Mouse (Mus musculus): ENCODE measurements around the gene Pdia5. TPM values are rescaled to one million over a fixed set of nuclear protein-coding genes. Genes with fewer than 3 reads are reported as not detected.

Gene Pdia5
- total and polyA plus RNA-seq, 3 experiments = not detected

DNA sequence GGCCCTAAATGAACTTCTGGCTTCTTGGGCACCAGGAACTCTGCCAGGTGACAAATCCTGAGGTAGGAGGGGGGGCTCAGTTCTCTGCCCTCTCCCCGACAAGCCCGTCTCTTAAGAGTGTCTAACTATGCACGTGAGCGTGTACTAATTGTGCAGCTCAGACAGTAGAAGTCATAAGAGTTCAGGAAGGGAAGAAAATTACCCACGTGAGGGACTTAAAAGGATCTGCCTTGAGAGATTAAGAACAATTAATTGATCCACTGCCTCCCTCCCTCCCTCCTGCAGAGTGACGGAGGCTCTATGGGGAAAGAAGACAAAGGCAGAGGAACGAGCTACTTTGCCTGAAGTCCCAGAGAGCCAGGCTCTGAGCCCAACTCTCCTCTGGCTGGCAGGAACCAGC is 31.1 kb downstream of the Pdia5 start:
- H3K36me3 ChIP-seq (ENCODE audit: control insufficient read depth in 1 of 2, insufficient read depth in 2 of 2, low read length in 2 of 2) = no peaks in the 10 kb centered on the region

DNA sequence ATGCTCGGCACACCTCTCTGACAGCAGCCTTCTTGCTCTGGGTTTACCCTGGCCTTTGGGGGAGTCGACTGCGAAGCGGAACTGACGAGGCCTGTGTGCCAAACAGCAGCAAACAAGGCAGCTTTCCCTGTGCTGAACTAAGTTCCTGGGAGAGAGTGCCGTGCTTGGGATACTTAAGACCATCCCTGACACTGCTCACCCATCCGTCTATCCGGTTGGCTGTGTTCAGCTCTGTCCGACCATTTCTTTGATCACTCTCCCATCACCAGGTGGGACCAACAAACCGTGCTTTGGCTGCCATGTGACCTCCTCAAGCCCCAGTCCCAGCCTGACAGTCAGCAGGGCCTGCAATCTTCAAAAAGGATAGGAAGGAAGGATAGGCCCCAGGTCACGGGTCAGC is 32.4 kb downstream of the Pdia5 start:
- Histone ChIP-seq H3K27ac (ENCODE audit: control insufficient read depth, low read depth, low read length) (no peak overlapping the region), H3K4me3 (ENCODE audit: control insufficient read depth in 1 of 2, insufficient read depth in 1 of 2, low read depth in 2 of 2, low read length in 2 of 2) (no peak overlapping the region), H3K9ac (ENCODE audit: control insufficient read depth, low read depth, low read length, poor library complexity, severe bottlenecking) (no peak overlapping the region), H3K79me2 (ENCODE audit: control insufficient read depth, insufficient read depth, low read length, poor library complexity) (no peaks in the 10 kb centered on the region), H3K9me3 (replicated peaks; ENCODE audit: insufficient read depth, low read length) (no peaks in the 10 kb centered on the region), H3K27me3 (ENCODE audit: control insufficient read depth in 1 of 2, insufficient read depth in 2 of 2, low read length in 2 of 2) (no peaks in the 10 kb centered on the region), H3K36me3 (ENCODE audit: control insufficient read depth in 1 of 2, insufficient read depth in 2 of 2, low read length in 2 of 2) (no peaks in the 10 kb centered on the region), H3K4me1 (ENCODE audit: control insufficient read depth in 1 of 2, insufficient read depth in 2 of 2, low read length in 2 of 2) (no peaks in the 10 kb centered on the region)
- TF ChIP-seq MAFK (IDR thresholded peaks at IDR 0.05; ENCODE audit: borderline replicate concordance, low read depth, low read length) (no peak), TBP (IDR thresholded peaks at IDR 0.05; ENCODE audit: low read depth, low read length) (no peak), MXI1 (IDR thresholded peaks at IDR 0.05; ENCODE audit: low read depth, low read length) (no peak), E2F4 (IDR thresholded peaks at IDR 0.05; ENCODE audit: borderline replicate concordance, low read depth, low read length) (no peak), RCOR1 (IDR thresholded peaks at IDR 0.05; ENCODE audit: low read depth, low read length) (no peak), SMC3 (IDR thresholded peaks at IDR 0.05; ENCODE audit: low read depth, low read length) (no peak), SIN3A (IDR thresholded peaks at IDR 0.05; ENCODE audit: low read length) (no peak), RAD21 (IDR thresholded peaks at IDR 0.05; ENCODE audit: low read depth, low read length) (no peak), GABPA (IDR thresholded peaks at IDR 0.05; ENCODE audit: low read depth, low read length) (no peak), EP300 (IDR thresholded peaks at IDR 0.05; ENCODE audit: low read depth in 1 of 2, low read length in 2 of 2) (no peak), CHD1 (IDR thresholded peaks at IDR 0.05; ENCODE audit: low read depth, low read length) (no peak), NELFE (IDR thresholded peaks at IDR 0.05; ENCODE audit: low read depth, low read length) (no peak), MEF2A (IDR thresholded peaks at IDR 0.05; ENCODE audit: extremely low read depth, insufficient replicate concordance, low read depth, low read length, poor library complexity, severe bottlenecking) (no peak), HCFC1 (IDR thresholded peaks at IDR 0.05; ENCODE audit: low read depth, low read length) (no peak), TAL1 (IDR thresholded peaks at IDR 0.05; ENCODE audit: low read length) (no peak), MYC (IDR thresholded peaks at IDR 0.05; ENCODE audit: low read depth, low read length) (no peak)
- no peak for DNase-seq (ENCODE audit: low read depth, low spot score)

More for the DNA sequence above, 31.1 kb downstream of the Pdia5 start:
- H3K27me3 ChIP-seq (ENCODE audit: control insufficient read depth in 1 of 2, insufficient read depth in 2 of 2, low read length in 2 of 2) = no peaks in the 10 kb centered on the region
- TF ChIP-seq POLR2A (IDR thresholded peaks at IDR 0.05; ENCODE audit: control insufficient read depth in 1 of 2, insufficient read depth in 1 of 2, low read depth in 1 of 2, low read length in 2 of 2, poor library complexity in 1 of 2) (no peak), USF2 (IDR thresholded peaks at IDR 0.05; ENCODE audit: borderline replicate concordance in 1 of 2, insufficient read depth in 1 of 2, low read depth in 1 of 2, low read length in 2 of 2) (no peak), MYB (IDR thresholded peaks at IDR 0.05; ENCODE audit: low read depth, low read length) (no peak), MXI1 (IDR thresholded peaks at IDR 0.05; ENCODE audit: low read depth, low read length) (no peak), GATA1 (IDR thresholded peaks at IDR 0.05; ENCODE audit: low read depth, low read length) (no peak), JUND (IDR thresholded peaks at IDR 0.05; ENCODE audit: low read depth, low read length) (no peak), HCFC1 (IDR thresholded peaks at IDR 0.05; ENCODE audit: low read depth, low read length) (no peak), NRF1 (IDR thresholded peaks at IDR 0.05; ENCODE audit: insufficient read depth, low read depth, low read length, poor library complexity, severe bottlenecking) (no peak), TCF12 (IDR thresholded peaks at IDR 0.05; ENCODE audit: low read depth, low read length) (no peak), CTCF (IDR thresholded peaks at IDR 0.05 in 2 of 3, conservative IDR thresholded peaks at IDR 0.05 in 1 of 3; ENCODE audit: control insufficient read depth in 1 of 3, insufficient read depth in 1 of 3, low read depth in 2 of 3, low read length in 3 of 3, poor library complexity in 1 of 3, severe bottlenecking in 1 of 3) (no peak), ZKSCAN1 (IDR thresholded peaks at IDR 0.05; ENCODE audit: low read depth, low read length) (no peak)
- no peaks in the 10 kb centered on the region for H3K79me2 ChIP-seq (ENCODE audit: control insufficient read depth, insufficient read depth, low read length, poor library complexity)
- no peaks in the 10 kb centered on the region for H3K4me1 ChIP-seq (ENCODE audit: control insufficient read depth in 1 of 2, insufficient read depth in 2 of 2, low read length in 2 of 2)
- H3K4me3 ChIP-seq (ENCODE audit: control insufficient read depth in 1 of 2, insufficient read depth in 1 of 2, low read depth in 2 of 2, low read length in 2 of 2) = no peak overlapping the region
- H3K9me3 ChIP-seq (replicated peaks; ENCODE audit: insufficient read depth, low read length) = no peaks in the 10 kb centered on the region
- H3K9ac ChIP-seq (ENCODE audit: control insufficient read depth, low read depth, low read length, poor library complexity, severe bottlenecking) = no peak overlapping the region
- no peak overlapping the region for H3K27ac ChIP-seq (ENCODE audit: control insufficient read depth, low read depth, low read length)
- DNase-seq (ENCODE audit: low read depth, low spot score) = no peak

Data from MEL (cell line).